Mouse (Mus musculus) neural tube, postnatal 0 days (tissue): ENCODE results near the gene Rangrf. TPM values are rescaled to one million over a fixed set of nuclear protein-coding genes. Genes with fewer than 3 reads are reported as not detected.

Experiments
- microRNA-seq: library from miRNA; unstranded; fragments of <30 nt; microRNA quantifications from one replicate; pipeline ENCODE4, GENCODE M21; 2016
- polyA plus RNA-seq: library from polyadenylated mRNA; unstranded; fragments of >200 nt; fragmentation: Nextera tagmentation; extraction: Ambion mirVana; gene quantifications from 2 replicates; pipeline ENCODE4 v1.2.1, GENCODE M21; 2015

The Rangrf gene
- 28.4 and 30.6 TPM in 2 replicates for polyA plus RNA-seq

GRCm38 (mm10) chr11:68975085-68975484 is at the start of gene Rangrf:
TSS of gene Rangrf (minus strand) at chr11:68975185.

GRCm38 (mm10) chr11:69015644-69016441 is 40.9 kb upstream of the Rangrf start, which contains the start of gene Ctc1:
TSS of gene Ctc1 (plus strand) at chr11:69015911.

GRCm38 (mm10) chr11:69008182-69009121 is 33.5 kb upstream of the Rangrf start, which contains the start of gene Pfas:
TSS of gene Pfas (minus strand) at chr11:69008460.

GRCm38 (mm10) chr11:68967337-68968282 is 7.4 kb downstream of the Rangrf start, which contains the start of gene Slc25a35:
TSS of gene Slc25a35 (plus strand) at chr11:68968131.

GRCm38 (mm10) chr11:68957308-68957707 is 17.7 kb downstream of the Rangrf start, which contains the start of gene Arhgef15:
TSS of gene Arhgef15 (minus strand) at chr11:68957480.

GRCm38 (mm10) chr11:68926981-68927380 is 48.0 kb downstream of the Rangrf start, which contains the start of gene Odf4:
TSS of gene Odf4 (minus strand) at chr11:68927081.

Small RNA genes within 50 kb of the gene (microRNA-seq; reads per million reads assigned to microRNA genes)
- gene Mir3062, result 4.9 reads per million, percentile 11 among the genes with 10 or more reads in this experiment

Other genes with a start within 250 kb of the Rangrf start
- gene Ndel1, start 103.3 kb downstream of the Rangrf start, polyA plus RNA-seq, result 103 and 108 TPM in 2 replicates
- gene Rnf222, start 86.6 kb downstream of the Rangrf start, polyA plus RNA-seq, result not detected in 2 replicates
- 568 and 632 TPM in 2 replicates for gene Rpl26, start 73.6 kb downstream of the Rangrf start, polyA plus RNA-seq
- 0.43 and 1.0 TPM in 2 replicates for gene Odf4, start 48.1 kb downstream of the Rangrf start, polyA plus RNA-seq
- gene Arhgef15, start 17.7 kb downstream of the Rangrf start, polyA plus RNA-seq, result 23.3 and 25.5 TPM in 2 replicates
- gene Slc25a35, start 7.1 kb downstream of the Rangrf start, polyA plus RNA-seq, result 3.4 and 3.6 TPM in 2 replicates
- gene Pfas, start 33.3 kb upstream of the Rangrf start, polyA plus RNA-seq, result 14.4 and 15.8 TPM in 2 replicates
- 36.9 and 43.6 TPM in 2 replicates for gene Ctc1, start 40.7 kb upstream of the Rangrf start, polyA plus RNA-seq
- gene Aurkb, start 70.5 kb upstream of the Rangrf start, polyA plus RNA-seq, result 7.9 and 8.5 TPM in 2 replicates
- gene Borcs6, start 84.5 kb upstream of the Rangrf start, polyA plus RNA-seq, result 30.3 and 31.4 TPM in 2 replicates
- gene Tmem107, start 95.6 kb upstream of the Rangrf start, polyA plus RNA-seq, result 30.0 and 35.1 TPM in 2 replicates
- gene Vamp2, start 113.3 kb upstream of the Rangrf start, polyA plus RNA-seq, result 425 and 492 TPM in 2 replicates
- 7.1 and 10.1 TPM in 2 replicates for gene Per1, start 120.0 kb upstream of the Rangrf start, polyA plus RNA-seq
- 1.8 and 2.1 TPM in 2 replicates for gene Hes7, start 145.2 kb upstream of the Rangrf start, polyA plus RNA-seq
- gene 9130213A22Rik, start 147.4 kb upstream of the Rangrf start, polyA plus RNA-seq, result 1.3 and 1.4 TPM in 2 replicates
- gene Aloxe3, start 150.7 kb upstream of the Rangrf start, polyA plus RNA-seq, result 9.9 and 11.9 TPM in 2 replicates
- 1.4 and 2.0 TPM in 2 replicates for gene Alox12b, start 181.8 kb upstream of the Rangrf start, polyA plus RNA-seq
- 2.5 and 3.2 TPM in 2 replicates for gene Alox8, start 222.7 kb upstream of the Rangrf start, polyA plus RNA-seq